Mouse (Mus musculus) layer of hippocampus, adult 9-10 months (tissue): ENCODE measurements at regions not wholly inside any gene's neighbourhood (a gene's known extent, or its start where the extent isn't known, plus 50 kb on each side); places are given as distances from the start of the nearest gene placed in this dataset.

Source experiments
- DNase-seq: peaks from one replicate; pipeline ENCODE4 v3.0.0; 2022; ENCODE audit warnings: low spot score

DNA sequence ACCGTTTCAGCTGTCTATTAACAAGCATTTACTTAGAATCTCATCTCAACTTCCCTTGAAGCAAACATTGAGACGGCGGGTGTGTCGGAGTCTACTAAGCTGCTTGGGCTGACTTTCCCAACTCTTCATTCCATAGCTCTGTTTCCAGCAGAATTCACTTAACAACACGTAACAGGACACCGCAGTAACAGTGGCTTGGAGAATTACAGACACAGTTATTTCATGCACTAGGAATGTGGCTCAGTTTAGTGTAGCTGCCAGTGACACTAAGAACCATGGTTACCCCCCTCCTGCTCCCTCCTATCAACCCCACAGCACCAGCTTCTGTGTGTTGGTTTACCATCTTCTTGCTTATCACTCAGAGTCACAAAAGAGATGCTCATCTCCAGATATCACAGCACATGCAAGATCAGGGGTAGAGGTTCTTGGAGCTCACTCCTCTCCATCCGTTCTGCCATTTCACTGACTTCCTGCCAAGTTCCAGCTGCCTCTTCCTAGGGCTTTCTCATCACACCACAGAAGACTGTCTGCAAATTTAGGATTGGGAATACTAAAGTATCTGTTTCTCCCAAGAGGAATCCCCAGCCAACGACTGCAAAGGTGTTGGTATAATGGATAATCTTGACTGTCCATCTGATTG, 90.7 kb downstream of the Banf2 start:
- no peak for DNase-seq

DNA sequence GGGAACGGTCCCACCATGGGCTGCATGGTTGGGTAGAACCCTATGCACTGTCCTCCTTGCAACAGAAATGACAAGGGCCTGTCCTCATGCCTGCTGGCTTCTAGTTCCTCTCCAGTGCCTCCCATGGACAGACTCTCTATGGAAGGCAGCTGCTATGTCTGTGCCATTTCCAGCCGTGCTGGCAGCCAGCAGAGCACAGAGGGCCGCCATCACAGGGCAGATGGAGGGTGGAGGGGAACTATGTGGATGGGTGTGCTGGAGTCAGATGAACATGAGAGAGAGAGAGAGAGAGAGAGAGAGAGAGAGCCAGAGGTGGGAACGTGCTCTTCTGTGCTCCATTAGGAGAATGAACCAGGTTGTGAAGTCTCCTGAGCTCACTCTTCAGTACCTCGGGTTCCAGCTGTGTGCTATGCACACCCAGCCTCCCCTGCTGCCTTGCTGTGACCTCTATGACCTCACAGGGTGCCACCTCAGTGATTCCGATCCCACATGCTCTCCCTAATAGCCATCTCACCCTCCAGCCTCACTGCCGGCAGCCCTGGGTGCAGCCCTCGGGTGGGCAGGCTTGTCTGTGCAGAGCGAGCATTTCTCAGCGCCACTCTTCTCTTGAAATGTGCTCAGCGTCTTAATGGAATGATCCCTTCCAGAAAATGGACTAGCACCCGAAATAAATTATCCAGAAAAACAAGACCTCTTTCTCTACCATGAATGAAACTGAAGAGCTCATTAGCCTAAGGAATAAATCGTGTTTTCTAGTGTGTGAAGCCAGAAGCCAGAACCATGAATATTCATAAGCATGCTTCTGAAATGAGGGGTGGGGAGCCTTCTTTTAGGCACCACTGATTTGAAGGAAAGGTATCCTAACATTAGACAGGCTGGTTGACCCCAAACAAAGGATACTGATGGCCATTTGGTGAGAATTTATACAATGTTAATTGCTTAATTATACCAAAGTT, 94.5 kb downstream of the Banf2 start:
- no peak for DNase-seq

DNA sequence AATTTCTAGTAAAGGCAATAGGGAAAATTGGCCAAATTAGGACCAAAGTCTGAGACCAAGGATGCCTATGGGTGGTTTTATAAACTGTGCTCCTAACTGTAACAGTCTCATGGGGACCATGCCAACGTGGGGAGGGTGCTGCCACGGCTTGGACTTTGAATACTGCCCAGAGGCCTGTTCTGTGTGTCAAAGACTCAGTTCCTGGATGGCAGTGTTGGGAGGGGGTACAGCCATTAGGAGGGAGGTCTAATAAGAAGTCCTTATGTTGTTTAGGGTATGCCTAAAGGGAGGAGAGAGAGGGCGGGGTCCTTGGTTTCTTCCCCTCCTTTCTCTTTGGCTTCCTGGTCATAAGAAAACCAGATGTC, 95.2 kb downstream of the Banf2 start:
- DNase-seq: no peak

DNA sequence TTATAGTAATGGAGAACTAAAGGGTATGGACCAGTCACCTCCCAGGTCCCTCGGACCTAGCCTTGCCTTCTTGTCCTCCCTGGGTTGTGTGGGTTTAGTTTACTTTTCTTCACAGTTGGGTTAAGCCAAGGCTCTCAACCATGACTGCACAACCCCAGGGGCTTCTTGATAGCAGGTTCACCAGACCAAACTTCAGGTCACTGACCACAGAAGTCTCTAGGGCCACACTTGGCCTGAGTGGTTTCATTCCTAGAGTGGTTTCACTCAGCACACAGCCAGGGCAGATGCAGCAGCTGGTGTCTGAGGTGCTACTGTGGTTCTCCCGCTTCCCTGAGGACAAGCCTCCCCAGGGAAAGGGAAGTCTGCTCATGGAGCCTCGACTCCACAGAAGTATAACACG, 95.7 kb downstream of the Banf2 start:
- no peak for DNase-seq

DNA sequence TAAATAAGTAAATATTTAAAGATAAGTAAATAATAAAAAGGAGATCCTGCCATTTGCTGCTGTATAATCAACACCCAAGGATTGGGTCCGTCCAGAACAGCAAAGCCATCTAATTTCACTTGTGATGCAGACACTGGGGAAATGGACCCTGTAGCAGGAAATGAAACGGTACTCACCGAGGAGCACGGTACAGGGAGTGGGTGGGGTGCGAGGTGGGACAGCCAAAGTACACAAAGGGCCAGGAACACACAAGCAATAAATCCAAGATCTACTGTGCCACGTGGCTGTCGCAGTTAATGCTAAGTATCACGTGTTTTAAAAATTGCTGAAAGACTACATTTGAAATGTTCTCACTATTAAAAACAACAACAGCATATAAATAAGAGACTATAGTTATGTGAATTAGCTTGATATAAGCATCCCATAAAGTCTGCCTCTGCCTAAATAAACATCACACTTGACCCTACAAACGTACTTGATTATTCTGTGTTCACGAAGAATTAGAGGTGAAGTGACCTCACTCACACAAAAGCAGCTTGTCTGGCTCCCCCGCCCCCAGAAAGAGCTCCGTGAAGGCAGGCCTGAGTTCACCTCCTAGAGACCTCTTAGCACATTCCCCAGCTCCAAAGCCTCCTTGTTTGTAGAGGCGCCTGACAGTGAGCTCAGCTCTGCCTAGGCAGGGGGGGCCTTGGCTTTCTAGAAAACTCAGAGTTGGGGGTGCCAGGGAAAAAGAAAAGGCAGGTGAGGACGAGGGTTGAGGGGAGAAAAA, 101.1 kb downstream of the Banf2 start:
- DNase-seq: no peak

DNA sequence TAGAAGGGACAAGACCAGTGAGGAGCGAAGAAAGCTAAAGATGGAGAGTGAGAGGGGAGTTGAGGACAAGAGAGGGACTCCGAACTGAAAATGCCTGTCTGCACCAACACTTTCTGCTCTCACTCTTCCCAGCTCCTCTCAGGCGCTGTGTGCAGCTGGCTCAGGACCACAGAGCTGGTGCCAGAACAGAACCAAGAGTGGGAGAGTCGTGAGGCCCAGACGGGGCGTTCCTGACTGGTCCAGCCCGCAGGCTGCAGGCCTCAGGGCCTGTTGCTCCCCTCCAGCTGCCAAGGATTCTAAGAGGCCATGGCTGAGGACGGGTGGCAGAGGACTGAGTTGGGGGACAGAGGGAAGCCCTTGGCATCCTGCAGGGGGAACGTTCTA, 101.7 kb downstream of the Banf2 start:
- DNase-seq: no peak

DNA sequence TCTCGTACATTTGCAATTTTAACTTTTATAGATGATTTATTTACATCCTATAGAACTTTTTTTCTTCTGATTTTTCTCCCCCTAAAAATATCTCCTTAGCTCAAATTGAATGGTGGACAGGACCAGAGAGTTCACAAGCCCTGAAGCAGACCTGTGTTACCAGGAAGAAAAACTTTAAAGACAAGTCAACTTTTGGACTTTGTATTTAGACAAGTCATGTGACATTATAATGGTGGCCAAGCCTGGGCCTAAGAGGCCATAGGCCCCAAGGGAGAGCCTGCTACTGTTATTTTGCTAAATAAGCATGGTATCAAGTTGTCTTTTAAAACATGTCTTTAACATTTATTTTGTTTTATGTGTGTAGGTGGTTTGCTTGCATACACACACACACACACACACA, 102.7 kb downstream of the Banf2 start:
- DNase-seq: no peak

DNA sequence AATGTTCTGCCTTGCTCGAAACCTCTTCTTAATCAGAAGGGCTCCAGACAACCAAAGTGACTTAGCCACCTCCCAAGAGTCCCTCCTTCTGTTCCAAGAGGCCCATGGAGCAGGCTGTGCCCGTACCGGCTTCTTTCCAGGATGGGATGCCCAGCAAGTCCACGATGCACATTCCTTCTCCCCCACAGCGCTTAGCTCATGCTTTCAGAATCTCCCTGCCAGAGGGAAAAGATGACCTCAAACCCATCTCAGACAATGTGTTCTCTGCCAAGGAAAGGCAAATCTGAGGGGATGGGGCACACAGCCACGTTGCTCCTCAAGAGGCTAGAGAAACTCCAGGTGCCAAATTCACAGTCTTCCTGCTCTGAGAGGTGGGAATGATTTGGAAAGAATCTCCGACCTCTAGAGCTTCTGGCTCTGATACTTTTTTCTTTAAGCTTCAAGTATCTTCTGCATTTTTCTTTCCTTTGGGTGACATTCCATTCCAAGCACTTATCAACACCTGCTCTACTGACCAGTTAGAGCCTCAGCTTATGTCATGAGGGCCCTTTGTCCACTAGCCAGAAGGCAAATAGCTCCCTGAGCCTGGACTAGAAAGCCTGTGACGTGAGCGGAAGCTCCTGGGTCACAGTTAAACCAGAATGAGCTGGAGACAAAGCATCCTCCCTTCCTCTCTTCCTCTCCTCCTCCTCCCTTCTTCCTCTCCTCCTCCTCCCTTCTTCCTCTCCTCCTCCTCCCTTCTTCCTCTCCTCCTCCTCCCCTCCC, 110.9 kb downstream of the Banf2 start:
- no peak for DNase-seq

DNA sequence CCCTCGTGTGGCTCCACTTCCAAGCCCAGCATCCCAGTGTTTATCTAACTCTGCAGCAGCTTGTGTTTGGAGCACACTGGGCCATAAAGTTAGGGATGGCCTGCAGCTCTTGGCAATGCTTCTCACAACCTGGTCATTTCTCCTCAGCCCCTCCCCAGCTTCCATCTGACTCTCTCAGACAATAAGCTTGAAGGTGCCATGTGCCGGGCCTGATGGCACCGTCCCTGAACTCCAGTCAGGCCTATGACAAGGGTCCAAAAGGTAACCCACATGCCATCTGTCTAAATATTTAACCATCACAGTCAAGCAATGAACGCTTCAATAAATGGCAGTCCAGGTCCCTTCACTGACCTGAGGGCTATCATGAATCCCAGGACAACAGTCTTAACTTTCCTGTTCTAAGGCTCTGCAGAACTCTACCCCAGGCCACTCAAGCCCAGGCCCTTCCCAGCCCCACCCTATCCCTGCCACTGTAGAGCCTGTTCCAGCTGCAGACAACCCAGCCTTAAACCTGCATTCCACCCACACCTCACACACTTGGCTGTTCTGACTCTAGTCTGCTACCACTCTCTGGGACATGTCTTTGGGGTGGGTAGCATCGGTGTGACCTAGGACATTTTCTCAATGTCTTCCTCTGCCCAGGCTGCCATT, 111.8 kb downstream of the Banf2 start:
- DNase-seq: no peak

DNA sequence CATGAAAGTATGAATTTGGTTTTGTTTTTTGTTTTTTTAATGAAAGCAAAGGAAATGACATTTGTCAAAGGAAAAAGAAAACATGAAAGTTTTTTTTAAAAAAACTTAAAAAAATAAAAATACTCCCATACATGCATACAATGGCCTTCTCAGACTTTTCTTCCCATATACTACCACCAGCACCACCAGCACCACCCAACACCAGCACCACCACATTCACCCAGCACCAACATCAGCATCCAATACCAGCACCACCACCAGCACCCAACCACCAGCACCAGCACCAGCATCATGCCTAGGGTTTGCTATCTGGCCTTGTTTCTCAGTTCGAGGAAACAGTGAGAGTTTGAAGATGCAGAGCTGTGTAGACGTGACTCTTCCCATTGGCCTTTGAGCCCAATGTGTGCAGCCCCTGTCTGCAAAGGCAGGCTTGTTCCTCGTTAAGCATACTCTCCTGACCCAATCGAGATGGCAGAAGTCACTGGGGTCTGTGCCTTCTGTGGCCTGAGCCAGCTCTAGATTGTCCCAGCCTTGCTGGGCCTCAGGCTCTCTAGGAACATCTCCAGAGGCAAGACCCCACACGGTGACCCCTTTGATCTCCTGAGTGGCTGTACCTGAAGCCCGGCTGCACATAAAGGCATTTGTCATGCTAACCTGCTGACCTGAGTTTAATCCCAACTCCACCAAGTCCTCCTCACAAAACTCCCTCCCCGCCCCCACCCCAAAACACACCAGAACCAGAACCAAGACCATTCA, 113.8 kb upstream of the Mgme1 start:
- no peak for DNase-seq

DNA sequence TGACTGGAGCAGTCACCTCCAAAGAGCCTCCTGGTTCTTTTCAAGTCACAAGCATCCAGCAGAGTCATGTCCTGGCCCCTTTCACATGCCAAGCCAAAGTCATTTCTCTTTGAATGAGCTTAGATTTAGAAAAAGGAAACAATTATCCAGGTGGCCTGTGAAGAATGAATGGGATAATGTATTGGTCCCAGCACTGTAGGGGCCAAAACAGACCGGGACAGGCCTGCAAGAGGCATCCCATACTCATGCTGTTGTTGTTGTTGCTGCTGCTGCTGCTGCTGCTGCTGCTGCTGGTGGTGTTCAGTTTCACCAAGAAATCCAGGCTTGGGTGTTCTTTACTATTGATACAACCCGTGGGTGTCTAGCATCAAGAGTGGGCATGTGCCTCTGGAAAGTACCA, 113.1 kb upstream of the Mgme1 start:
- no peak for DNase-seq

DNA sequence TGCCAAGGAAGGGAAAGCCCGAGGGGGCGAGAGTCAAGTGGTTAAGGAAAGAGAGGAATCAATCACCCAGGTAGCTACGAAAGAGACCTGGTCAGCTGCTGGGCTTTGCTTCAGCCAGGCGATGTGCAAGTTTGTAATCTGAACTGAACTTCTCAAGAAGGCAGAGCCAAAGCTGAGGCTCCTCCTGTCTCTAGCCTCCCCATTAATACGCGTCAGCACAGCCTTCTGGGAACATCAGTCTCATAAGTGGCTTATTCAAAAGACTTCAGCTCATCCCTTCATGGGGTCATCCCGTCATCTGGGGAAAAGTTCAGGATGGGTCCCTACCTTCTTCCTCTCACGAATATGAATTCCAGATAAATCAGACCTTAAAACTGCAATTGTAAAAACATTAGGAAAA, 112.2 kb upstream of the Mgme1 start:
- no peak for DNase-seq

DNA sequence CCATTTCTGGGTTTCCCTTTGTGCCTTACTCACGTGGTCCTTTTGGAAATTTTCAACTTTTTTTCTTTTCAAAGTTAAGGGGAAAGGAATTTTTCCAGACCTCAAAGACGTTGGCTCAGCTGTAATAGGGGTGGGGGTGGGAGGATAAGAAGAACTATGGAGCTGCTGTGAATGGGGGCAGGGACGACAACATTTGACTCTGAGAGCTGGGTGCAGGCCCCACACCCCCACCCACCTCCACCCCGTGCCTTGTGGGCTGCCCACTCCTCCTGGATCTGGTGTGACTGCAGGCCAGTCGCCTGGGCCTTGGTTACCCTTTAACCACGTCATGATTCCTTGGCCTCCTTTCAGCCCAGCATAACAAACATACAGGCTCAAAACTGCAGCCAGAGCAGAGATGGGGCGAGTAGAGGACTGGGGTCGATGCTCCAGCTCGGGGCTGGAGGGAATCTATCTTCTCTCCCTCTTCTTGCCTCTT, 110.6 kb upstream of the Mgme1 start:
- no peak for DNase-seq

DNA sequence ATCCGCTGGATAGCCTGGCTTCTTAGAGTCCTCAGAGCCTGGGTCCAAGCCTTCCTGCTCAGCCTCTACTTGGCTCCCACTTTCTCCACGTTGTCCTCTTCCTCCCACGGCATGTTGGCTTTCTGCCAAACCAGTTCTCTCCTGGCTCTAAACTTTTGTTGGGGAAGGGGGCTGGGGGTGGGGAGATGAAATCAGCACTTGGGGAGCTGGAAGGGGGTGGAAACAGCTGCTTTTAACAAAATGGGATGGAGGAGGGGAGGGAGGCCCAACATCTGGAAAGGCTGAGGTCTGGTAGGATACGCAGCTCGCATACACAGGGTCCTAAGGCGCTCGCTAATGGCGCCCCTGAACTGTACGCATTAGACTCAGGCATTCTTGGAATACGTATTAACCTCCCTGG, 110.0 kb upstream of the Mgme1 start:
- no peak for DNase-seq

DNA sequence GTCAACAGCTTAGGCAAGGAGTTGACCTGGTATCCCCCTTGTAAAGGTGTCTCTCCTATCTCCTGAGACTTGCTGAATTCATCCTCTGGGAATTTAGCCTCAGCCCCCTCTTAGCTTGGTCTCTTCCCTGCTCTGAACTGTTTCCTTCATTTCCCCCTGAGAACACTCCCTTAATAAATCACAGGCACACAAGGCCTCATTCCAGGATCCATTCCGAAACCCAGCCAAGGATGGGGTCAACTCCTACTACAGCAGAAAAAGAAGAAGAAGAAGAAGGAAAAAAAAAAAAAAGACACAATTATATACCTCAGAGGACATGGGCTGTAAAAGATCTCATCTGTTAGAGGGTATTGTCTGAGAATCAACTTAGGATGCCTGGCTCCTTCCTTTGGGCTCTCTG, 108.6 kb upstream of the Mgme1 start:
- DNase-seq: no peak

DNA sequence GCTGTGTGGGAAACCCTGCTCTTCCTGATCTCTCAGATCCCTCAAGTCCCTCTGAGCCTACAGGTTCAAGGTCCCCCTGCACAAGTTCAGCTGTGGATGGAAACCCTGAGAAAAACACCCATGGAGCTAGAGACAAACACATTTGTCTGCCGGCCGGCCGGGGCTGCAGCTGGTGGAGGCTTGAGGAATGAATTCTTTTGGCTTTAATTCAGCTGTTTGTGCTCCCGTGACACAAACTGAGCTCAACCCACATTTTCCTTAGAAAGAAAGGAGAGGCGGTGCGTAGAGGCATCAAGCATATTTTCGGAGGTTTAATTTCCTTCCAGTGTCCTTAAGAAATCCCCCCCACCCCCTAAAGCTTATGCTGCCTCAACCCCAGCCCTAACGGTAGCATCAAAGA, 106.4 kb upstream of the Mgme1 start:
- no peak for DNase-seq

DNA sequence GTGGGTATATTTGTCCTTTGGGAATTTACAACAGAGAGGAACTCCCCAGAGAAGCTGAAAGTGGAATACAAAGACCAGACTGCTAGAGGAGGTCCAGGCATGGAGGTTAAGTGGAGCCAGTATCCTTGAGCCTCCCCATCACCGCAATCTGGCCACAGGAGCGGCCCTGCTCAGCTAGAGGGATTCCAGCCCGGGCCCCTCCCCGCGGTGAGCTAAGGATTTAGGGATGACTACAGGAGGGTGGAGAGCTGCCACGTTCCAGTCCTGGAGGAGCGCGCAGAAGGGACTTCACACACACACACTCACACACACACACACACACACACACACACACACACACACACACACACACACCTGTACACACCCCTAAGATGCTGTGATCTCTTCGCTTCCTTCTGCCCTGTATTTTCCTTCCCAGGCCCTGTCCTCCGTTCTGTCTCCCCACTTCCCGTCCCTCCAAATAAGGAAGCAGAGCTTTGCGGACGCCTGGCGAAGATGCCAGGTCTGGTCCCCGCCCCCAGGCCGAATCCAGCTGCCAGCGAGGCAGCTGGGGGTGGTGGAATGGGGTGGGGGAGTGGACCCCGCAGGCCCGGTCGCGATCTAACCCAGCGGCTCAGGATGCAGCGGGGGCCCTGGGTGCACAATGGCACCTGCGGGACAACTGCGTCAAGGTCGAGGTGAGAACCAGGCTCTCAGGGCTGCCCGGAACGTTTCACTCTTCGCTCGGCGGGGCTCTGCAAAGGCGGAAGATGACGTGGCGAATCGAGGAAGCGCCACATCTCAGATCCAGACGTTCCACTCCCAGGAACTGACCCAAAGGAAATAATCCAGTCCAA, 105.3 kb upstream of the Mgme1 start:
- no peak for DNase-seq

DNA sequence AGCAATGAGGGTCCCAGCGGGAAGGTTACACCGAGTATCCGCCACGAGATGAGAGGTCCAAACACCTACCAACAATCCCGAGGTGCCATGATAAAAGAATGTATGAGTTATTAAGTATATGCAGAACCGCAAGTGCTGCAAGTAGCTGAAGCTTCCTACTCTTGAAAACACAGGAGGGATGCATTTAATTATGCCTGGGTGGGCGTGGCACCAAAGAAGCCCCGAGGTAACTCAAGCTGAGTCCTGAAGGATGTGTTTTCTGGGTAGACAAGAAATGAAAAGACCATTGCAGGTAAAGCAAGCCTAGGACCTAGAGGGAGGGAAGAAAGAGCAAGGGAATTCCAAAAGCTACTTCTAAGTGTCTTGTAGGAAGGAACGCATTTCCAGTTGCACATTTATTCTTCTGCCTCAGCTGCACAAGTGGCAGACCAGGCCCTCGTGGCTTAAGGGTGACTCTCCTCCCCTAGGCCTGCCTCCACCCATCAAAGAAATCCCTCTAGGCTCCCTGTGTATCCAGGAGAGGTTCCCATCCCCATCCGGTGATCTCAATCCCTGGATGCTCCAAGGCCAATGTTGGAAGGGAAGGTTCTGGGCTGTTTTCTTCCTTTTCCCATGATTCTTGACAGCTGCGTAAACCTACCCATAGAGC, 104.2 kb upstream of the Mgme1 start:
- no peak for DNase-seq

DNA sequence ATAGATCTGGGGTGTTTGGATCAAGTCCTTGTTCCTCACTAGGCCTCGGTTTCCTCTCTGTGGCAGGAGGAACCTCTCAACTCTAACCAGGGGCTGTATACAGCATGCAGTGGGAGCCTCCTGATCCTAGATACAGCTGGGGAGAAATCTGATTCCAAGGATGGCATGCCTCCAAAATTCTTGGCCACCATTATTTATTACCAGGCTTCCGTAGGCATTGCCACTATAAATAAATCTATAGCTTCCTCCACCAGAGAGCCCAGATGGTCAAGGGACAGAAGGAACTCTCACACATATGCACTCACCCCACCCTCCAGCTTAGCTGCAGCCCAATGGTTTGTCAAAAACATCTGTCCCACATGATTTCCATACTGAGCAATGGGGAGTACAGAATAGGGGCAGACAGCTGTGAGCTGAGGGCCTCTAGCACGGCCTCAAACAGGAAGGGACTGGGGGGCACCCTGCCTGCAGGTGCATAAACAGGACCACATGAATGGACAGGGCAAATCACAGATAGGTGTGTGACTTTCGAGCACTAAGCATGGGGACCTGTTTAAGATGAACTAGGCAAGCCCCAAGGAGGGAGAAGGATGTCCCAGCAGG, 100.8 kb upstream of the Mgme1 start:
- no peak for DNase-seq
